Mouse (Mus musculus): ENCODE measurements around the gene Apoa4.

The Apoa4 gene

DNA sequence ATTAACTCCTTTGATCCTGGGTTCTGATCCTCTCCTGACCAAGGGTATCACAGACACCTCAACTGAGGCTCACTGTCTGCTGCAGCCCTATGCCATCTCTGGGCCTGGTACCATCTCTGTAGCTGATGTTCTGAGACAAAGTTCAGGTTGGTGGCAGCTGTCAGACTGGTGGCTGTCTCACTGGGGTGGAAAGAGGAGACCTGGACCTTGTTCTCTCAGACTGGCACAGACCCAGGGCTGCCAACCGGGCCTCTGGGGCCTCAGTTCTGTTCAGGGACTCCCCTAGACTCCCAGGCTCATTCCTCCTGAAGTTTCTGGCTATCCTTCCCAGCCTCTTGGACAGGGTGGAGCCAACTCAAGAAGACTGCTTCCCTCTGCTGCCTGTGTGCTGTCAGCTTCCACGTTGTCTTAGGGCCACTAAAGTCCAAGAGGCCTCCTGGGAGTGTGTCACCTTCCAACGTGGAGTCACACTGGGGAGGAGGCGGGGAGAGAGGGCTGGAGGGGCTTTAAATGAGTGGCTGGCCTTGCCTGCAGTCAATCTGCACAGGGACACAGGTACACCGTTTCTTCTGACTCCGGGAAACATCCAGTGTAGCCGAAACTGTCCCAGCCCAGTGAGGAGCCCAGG is at the start of gene Apoa4:
Gene Apoa4, plus strand, starts transcription at position 171 of the 628 bp plus-strand sequence.
- no peak for DNase-seq (ENCODE audit: low spot score)

DNA sequence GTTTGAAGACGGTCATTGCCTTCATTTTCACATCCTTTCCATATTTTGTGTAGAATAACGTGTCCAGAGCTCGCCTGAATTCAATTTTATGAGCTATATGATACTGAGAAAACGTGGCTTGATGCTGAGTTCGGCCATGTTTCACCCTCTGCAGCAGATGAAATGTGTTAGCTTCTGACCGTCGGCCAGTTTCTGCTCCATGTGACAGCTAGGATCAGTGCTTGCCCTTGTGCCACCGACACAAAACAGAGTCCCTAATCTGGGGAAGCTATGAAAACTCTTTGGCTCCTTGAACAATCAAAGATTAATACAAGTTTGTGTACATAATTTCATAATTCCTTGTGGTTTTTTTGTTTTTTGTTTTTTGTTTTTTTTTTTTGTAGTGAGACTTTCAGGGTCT is 49.3 kb upstream of the Apoa4 start:
- no peak for DNase-seq (ENCODE audit: low spot score)

DNA sequence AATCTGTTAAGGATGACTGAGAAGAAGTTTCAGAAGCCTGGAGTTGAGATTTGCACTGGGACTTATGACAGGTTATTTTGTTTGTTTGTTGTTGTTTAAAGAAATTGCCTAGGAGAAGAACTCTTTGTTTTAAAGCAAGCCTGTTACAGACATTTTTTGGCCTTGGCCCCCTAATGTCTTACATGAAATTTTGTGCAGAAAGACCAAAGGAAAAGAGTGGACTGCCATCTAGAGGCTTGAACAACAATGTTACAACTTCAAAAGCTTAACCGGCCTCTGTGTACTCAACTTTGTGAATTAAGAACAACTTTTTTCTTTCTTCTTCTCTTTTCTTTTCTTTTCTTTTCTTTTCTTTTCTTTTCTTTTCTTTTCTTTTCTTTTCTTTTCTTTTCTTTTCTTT is 48.9 kb upstream of the Apoa4 start:
- DNase-seq (ENCODE audit: low spot score): no peak

DNA sequence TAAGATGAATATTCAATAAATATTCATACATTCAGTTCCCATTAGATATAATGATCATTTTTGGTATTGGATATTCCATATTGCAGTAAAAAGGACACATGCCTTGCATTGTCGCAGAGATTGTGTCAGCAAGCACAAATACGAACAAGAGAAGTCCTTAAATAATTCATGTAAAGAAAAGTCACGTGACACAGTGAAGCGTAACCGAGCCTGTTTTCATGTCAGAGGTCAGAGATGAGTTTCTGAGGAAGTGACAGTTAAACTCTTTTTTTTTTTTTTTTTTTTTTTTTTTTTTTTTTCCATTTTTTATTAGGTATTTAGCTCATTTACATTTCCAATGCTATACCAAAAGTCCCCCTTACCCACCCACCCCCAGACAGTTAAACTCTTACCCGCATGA is 47.9 kb upstream of the Apoa4 start:
- no peak for DNase-seq (ENCODE audit: low spot score)

- DNase-seq (ENCODE audit: low spot score): no peak
Observed at GRCm38 (mm10) chr9:46194809-46195208, 45.7 kb upstream of the Apoa4 start.

DNA sequence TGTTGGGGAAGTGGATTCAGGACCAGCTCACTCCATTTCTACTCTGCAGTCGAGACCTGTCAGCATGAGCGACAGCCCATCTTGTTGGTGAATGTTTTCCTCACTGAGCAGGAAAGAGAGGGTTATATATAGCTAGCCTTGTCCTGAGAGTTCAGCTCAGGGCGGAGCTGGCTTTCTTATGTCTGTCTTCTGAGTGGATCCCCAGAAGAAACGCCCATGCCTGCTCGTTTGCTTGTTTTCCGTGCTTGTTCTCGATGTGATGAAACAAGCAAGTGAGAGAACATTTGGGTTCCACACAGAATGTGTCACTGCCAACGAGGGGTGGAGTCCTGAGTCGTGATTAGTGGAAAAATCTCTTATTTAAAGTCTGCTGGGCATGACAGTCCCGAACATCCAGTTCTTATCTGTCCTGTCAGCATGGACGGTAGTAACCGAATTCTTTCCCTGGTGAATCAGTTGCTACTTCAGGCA is 43.8 kb upstream of the Apoa4 start:
- DNase-seq (ENCODE audit: low spot score): peak; percentile 34

DNA sequence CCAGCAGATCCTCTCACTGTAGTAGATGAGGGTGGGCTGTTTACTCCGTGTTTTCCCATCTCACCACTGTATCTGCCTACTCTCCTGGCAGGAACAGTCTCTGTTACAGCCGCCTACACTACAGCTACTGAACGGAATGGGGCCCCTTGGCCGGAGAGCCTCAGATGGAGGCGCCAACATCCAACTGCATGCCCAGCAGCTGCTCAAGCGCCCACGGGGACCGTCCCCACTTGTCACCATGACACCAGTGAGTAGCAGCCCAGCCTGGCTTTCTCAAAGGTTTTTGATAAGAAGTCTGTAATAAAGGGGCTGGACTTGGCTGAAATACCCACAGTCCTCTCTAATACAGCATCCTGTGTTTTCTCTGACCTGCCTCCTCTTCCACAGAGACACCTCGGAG is 42.0 kb upstream of the Apoa4 start:
- DNase-seq (ENCODE audit: low spot score): no peak

DNA sequence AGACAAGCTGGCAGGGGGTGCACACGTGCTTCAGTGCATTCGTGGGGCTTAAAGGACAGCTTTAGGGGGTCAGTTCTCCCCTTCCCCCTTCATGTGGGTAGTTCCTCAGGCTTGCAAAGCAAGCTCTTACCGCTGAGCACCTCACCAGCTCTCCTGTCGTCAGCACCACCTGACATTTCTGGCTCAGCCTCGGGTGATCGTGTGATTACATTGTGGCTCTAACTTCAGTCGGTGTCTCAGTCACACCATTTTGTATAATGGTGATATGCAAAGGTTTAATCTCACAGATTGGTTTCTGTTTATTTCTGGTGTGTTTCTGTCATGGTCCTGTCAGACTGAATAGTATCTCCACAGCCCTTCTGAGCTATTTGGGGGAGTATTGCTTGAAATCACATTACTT is 41.6 kb upstream of the Apoa4 start:
- no peak for DNase-seq (ENCODE audit: low spot score)

- no peak for DNase-seq (ENCODE audit: low spot score)
Observed at GRCm38 (mm10) chr9:46199609-46200008, 40.9 kb upstream of the Apoa4 start.

GRCm38 (mm10) chr9:46206834-46207500 is 33.5 kb upstream of the Apoa4 start:
- DNase-seq (ENCODE audit: low spot score): no peak

GRCm38 (mm10) chr9:46207501-46207869 is 33.0 kb upstream of the Apoa4 start:
- no peak for DNase-seq (ENCODE audit: low spot score)

GRCm38 (mm10) chr9:46208401-46208974 is 32.0 kb upstream of the Apoa4 start:
- DNase-seq (ENCODE audit: low spot score): no peak

GRCm38 (mm10) chr9:46210473-46210872 is 30.0 kb upstream of the Apoa4 start:
- no peak for DNase-seq (ENCODE audit: low spot score)

DNA sequence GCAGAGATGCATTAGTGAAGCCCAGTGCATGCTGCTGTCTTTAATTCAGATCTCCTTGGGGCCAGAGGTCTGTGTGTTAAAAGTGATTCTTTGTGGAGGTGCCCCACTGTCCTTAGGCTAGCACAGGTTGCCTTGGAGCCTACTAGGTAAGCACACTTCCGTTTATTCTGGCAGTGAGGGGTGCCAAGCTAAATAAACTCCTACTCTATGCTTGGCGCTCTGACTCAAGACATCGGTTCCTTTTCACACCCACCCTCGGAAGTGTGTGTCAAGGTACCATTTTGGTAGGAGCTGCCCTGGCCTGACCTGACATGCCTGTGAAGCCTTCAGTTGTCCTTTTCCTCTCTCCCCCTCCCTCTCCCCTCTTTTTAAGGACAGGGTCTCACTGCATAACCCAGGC is 26.2 kb upstream of the Apoa4 start:
- DNase-seq (ENCODE audit: low spot score): no peak

DNA sequence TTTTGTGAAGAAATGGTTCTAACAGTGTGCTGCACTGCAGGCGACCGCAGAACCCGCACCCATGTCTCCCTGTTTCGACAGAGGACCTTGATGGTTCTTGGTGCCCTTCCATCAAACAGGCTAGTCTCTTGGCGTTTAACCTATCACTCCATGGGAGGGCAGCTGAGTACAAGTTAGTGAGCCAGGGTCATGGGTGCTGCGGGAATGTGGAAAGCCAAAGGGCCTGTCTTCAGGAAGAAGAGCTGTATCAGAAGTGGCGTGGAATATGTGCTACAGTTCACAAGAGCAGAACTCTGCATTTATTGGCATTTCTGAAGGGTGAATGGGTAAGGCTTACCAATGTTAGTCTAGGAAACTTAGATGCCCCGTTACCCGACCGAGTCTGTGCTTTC is 25.6 kb upstream of the Apoa4 start:
- DNase-seq (ENCODE audit: low spot score): no peak

DNA sequence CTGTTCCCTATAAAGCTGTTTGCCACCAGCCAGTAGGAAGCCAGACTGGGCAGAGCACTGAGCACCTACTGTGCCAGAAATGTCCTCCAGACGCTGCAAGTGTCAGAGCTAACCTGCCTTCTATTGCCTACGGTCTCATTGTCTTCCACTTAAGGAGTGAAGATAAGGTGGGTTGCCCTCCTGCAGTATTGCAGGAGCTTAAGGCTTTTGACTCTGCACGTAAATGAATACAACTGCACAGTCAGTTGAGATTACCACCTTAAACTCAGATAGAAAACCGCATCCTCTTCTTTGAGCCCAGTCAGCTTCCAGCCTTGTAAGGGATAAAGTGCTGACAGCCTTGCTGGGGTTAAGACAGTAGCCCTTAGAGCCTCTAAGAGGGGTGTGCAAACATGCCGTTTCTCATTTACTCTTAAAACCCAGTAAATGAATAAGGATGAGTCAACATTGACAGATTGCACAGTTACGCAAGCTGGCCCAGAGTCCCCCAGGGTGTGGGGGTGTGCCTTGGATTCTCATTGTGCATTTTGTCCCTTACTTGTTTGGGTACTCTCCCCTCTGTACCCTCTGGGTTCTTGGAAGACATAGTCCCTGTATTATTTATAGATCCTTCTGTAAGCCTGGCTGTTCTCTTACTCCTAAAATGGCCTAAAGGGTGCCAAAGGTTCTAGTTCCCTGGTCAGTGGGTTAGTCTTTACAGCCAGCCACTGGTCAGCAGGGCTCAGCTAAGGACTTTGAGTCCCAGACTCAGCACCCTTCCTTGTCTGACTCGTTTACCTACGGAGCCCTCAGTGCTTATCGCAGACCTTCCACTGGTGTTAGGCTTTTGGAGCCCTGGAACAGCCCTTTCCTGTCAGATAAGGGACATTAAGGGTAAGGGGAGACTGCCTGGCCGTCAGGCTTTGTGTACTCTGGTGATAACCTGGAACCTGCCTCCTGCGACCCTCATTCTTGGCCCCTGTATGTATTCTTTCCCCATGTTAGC is 24.9 kb upstream of the Apoa4 start:
- DNase-seq (ENCODE audit: low spot score): no peak

GRCm38 (mm10) chr9:46216744-46217470 is 23.6 kb upstream of the Apoa4 start:
- DNase-seq (ENCODE audit: low spot score): no peak

- DNase-seq (ENCODE audit: low spot score): no peak
Observed at GRCm38 (mm10) chr9:46218176-46218575, 22.3 kb upstream of the Apoa4 start.

GRCm38 (mm10) chr9:46223090-46223489 is 17.4 kb upstream of the Apoa4 start:
- DNase-seq (ENCODE audit: low spot score): no peak

DNA sequence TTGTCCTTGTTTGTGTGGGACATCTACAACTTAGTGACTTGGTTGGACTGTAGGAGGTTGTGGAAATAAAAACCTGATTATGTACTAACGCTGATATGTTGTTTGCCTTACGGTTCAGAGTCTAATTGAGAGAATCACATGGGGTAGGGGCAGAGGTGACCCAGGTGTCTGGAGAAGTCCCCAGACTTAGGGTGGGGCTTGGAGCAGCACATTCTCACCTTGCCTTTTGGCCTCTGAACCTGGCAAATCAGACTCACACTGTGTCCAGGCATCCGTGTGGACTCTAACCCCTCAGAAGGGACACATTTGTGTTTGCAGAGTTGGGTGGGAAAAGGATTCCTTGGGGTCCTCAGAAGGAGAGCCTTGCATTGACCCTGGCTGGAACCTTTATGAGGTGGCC is 16.4 kb upstream of the Apoa4 start:
- no peak for DNase-seq (ENCODE audit: low spot score)

DNA sequence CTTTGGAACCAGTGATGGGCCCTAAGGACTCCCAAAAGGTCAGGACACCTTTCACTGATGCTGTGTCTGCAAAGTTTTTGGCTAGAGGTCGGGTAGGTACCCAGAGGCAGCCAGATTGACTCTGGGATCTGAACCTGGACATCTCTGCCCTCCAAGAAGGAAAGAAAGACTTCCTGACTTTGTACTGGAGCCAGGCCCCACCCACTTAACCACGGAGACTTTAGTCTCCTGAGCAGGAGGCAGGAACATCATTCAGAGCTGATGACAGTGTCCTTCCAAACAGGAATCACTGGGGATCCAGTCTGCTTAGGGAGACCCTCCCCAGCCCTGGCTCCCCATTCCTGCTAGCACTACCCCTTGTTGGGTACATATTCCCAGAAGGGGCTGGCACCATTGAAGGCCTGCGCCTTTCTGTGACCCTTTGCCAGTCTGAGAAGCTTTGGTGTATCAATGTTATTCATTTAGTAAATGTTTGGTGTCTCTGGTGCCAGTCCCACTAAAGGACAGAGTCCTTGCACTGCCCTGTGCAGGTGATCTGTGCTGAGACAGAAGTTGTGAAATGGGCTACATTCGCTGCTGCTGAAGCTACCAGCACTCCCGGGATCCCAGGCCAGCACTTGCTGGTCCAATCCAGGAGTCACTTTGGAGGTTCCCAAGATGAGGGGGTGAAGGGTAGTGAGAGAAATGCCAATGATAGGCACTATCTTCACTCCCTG is 15.4 kb upstream of the Apoa4 start:
- no peak for DNase-seq (ENCODE audit: low spot score)
